Mouse (Mus musculus) G1E (cell line): ENCODE measurements around the gene Hibch. TPM values are rescaled to one million over a fixed set of nuclear protein-coding genes. Genes with fewer than 3 reads are reported as not detected.
"Not testable (repeated sequence)": the region's sequence is repeated elsewhere in the genome, so short reads cannot be mapped to it uniquely, and the experiment has no call there.

Experiments
- ATAC-seq: 2 replicates; pipeline ENCODE4 v1.8.0; 2016; ENCODE audit warnings: mild to moderate bottlenecking; ENCODE audit not compliant: insufficient number of reproducible peaks, poor library complexity, low FRiP score, severe bottlenecking; ENCODE audit errors: extremely low read depth
- DNase-seq: peaks from one replicate; pipeline ENCODE4 v3.0.0; 2012; ENCODE audit warnings: low spot score
- H3K27me3 ChIP-seq: 2 replicates; pipeline ENCODE4 v1.6.1; 2012; ENCODE audit warnings: mild to moderate bottlenecking, low read length, inconsistent platforms; ENCODE audit not compliant: insufficient read depth
- H3K36me3 ChIP-seq: replicated peaks from 2 replicates; pipeline ENCODE3; 2012; ENCODE audit warnings: mild to moderate bottlenecking, inconsistent platforms
- H3K4me1 ChIP-seq: 2 replicates; pipeline ENCODE4 v1.6.1; 2012; ENCODE audit warnings: low read depth, low read length, inconsistent platforms, mixed read lengths; ENCODE audit not compliant: insufficient read depth
- H3K4me3 ChIP-seq: 2 replicates; pipeline ENCODE4 v1.5.1; 2012; ENCODE audit warnings: low read depth, mild to moderate bottlenecking, inconsistent platforms, low read length, moderate library complexity, mixed read lengths
- H3K9me3 ChIP-seq: replicated peaks from 2 replicates; pipeline ENCODE4 v1.6.1; 2012; ENCODE audit warnings: inconsistent platforms
- CTCF ChIP-seq: IDR thresholded peaks from 2 replicates; pipeline ENCODE4 v1.5.1; 2012; ENCODE audit warnings: low read depth, low read length, inconsistent platforms, mixed read lengths
- GATA1 ChIP-seq: IDR thresholded peaks from 2 replicates; pipeline ENCODE4 v1.6.1; 2012; ENCODE audit warnings: borderline replicate concordance, low read length, inconsistent platforms, mixed read lengths
- GATA2 ChIP-seq: IDR thresholded peaks from 2 replicates; pipeline ENCODE4 v1.6.1; 2012; ENCODE audit warnings: low read depth, low read length, inconsistent platforms, borderline replicate concordance
- POLR2AphosphoS5 ChIP-seq: IDR thresholded peaks from 2 replicates; pipeline ENCODE4 v1.6.1; 2012; ENCODE audit warnings: low read depth, low read length, inconsistent platforms; ENCODE audit not compliant: insufficient replicate concordance
- TAL1 ChIP-seq: conservative IDR thresholded peaks from 2 replicates; pipeline ENCODE4 v1.6.1; 2012; ENCODE audit warnings: low read depth, low read length, inconsistent platforms, mixed read lengths
- polyA plus RNA-seq: library from polyadenylated mRNA; stranded (reverse); fragments of >175 nt; gene quantifications from 2 replicates; pipeline ENCODE4 v1.2.3, GENCODE M21; 2012
- total RNA-seq, 2 experiments: library from RNA; stranded (forward) in 1 of 2; stranded (reverse) in 1 of 2; fragments of 200-1000 nt in 1 of 2; fragments of >200 nt in 1 of 2; fragmentation: Nextera tagmentation in 1 of 2; gene quantifications; 2 replicates each; pipeline ENCODE4 v1.2.3; 2014 to 2017

The Hibch gene
- total and polyA plus RNA-seq, 3 experiments: 1.8 to 88.6 (median 61.8) TPM

DNA sequence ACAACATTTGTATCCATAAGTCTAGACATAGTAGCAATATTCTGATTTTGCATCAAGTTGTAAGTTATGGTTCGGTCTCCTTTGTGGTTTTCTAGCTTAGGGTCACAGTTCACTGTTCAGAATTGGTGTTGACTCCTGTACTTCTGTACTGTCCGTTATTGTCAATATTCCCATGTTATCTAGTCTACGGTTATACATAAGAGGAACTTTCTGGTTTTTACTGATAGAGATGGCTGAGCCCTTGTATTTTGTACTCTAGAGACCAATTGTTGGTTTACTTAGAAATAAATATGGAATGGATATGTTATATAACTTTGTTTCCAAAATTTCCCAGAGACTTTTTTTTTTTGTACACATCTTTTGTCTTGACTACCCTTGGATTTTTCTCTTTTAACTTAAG lies 21.3 kb downstream of the Hibch start:
- Histone ChIP-seq H3K36me3 (peaks cover 46% of the 10 kb centered on the region), H3K4me1 (no peaks in the 10 kb centered on the region), H3K9me3 (no peaks in the 10 kb centered on the region), H3K4me3 (no peak overlapping the region), H3K27me3 (no peaks in the 10 kb centered on the region)
- no peak for DNase-seq
- TF ChIP-seq POLR2AphosphoS5: no peak
- no peak for TF ChIP-seq GATA1
- no peak for TF ChIP-seq TAL1
- no peak for TF ChIP-seq GATA2
- no peak for TF ChIP-seq CTCF
- no peak for ATAC-seq

- no peak for ATAC-seq
Observed at GRCm38 (mm10) chr1:52867876-52868275, 23.1 kb downstream of the Hibch start.

GRCm38 (mm10) chr1:52884208-52884607 lies 39.5 kb downstream of the Hibch start:
- H3K4me3 ChIP-seq: no peak overlapping the region
- ATAC-seq (no peak), DNase-seq (no peak)
- no peak for TF ChIP-seq GATA1
- TF ChIP-seq POLR2AphosphoS5: no peak
- no peak for TF ChIP-seq TAL1
- no peak for TF ChIP-seq CTCF
- TF ChIP-seq GATA2: no peak
- peaks cover 37% of the 10 kb centered on the region for H3K36me3 ChIP-seq
- H3K9me3 ChIP-seq: no peaks in the 10 kb centered on the region
- H3K27me3 ChIP-seq: no peaks in the 10 kb centered on the region
- H3K4me1 ChIP-seq: no peaks in the 10 kb centered on the region

More at GRCm38 (mm10) chr1:52867876-52868275, 23.1 kb downstream of the Hibch start:
- TF ChIP-seq GATA1 (no peak), POLR2AphosphoS5 (no peak), TAL1 (no peak), GATA2 (no peak), CTCF (no peak)
- Histone ChIP-seq H3K36me3 (peaks cover 54% of the 10 kb centered on the region), H3K4me3 (no peak overlapping the region), H3K4me1 (no peaks in the 10 kb centered on the region), H3K27me3 (no peaks in the 10 kb centered on the region), H3K9me3 (no peaks in the 10 kb centered on the region)
- DNase-seq: no peak

DNA sequence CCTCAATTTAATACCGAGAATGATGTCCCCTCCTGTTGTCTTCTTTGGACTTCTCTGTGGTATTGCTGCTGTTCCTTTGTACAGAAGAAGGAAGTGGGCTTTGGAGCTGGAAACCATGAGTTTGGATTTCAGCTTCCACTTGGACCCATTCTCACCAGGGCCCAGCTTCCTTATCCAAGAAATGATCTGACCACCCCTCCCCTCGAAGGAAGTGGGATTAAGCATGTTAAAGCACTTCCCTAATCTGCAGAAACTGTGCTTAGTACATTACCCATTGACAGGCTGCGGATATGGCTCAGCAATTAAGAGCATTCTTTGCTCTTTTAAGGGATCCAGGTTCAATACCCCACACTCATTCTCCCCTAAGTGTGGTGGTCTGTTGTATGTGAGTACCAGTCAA lies 65.1 kb downstream of the Hibch start:
- Histone ChIP-seq H3K4me1 (no peaks in the 10 kb centered on the region), H3K27me3 (no peaks in the 10 kb centered on the region), H3K36me3 (peaks cover 28% of the 10 kb centered on the region), H3K9me3 (no peaks in the 10 kb centered on the region), H3K4me3 (no peak overlapping the region)
- ATAC-seq (no peak), DNase-seq (no peak)
- TF ChIP-seq POLR2AphosphoS5: no peak
- no peak for TF ChIP-seq TAL1
- TF ChIP-seq GATA1: no peak
- no peak for TF ChIP-seq CTCF
- no peak for TF ChIP-seq GATA2

DNA sequence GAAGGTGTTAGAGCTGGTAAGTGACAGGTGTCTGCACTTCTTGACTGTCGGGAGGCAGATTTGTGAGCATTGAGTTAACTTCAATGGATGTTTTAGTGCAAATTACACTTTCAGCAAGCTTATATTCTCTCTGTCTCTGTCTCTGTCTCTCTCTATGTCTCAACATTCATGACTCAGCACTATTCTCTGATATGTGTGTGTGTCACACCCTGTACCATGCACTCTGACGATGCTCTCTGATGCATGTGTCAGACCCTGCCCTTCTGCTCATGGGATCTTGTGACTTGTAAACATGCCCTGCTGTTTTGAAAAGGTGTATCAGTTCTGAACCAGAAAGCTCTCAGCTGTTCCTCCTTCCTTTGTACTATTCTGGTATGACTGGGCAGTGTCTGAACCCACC lies 71.9 kb downstream of the Hibch start:
- Histone ChIP-seq H3K4me1 (no peaks in the 10 kb centered on the region), H3K4me3 (no peak overlapping the region), H3K27me3 (no peaks in the 10 kb centered on the region), H3K9me3 (no peaks in the 10 kb centered on the region), H3K36me3 (peaks cover 16% of the 10 kb centered on the region)
- no peak for DNase-seq
- no peak for TF ChIP-seq GATA2
- TF ChIP-seq CTCF: no peak
- no peak for TF ChIP-seq GATA1
- no peak for TF ChIP-seq POLR2AphosphoS5
- no peak for TF ChIP-seq TAL1
- 0 out of 2 replicates have a peak, but pooled peaks have one; percentile 15 for ATAC-seq

GRCm38 (mm10) chr1:52918897-52919296 lies 74.2 kb downstream of the Hibch start:
- not testable (repeated sequence) for H3K27me3 ChIP-seq, H3K9me3 ChIP-seq, H3K4me3 ChIP-seq, DNase-seq, H3K4me1 ChIP-seq, ATAC-seq
- peaks cover 12% of the 10 kb centered on the region for H3K36me3 ChIP-seq

DNA sequence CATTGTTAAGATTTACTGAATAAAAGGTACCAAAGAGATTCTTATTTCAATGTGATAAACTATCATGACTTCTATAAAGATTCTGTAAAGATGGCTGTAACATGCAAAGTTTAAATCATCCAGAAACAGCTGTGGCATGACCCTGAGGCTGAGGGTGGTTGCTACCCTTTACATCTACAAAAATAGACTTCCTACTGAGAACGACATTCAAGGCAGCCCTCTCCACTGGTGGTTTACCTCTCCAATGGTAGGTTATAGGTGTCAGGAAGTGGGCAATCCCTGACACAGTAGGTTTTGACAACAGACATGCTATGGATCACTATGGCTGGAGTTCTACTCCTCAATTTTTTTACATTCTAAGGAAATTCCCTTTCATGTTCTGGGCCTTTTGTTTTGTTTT lies 79.8 kb downstream of the Hibch start:
- not testable (repeated sequence) for H3K36me3 ChIP-seq, H3K4me3 ChIP-seq, ATAC-seq, H3K27me3 ChIP-seq, H3K9me3 ChIP-seq, DNase-seq, H3K4me1 ChIP-seq
